In genomic region chr3:95963681-95964080, GRCm38 (mm10) we compare ENCODE assay signal across 10 mouse cellular contexts. TPM values are rescaled to one million over a fixed set of nuclear protein-coding genes. Genes with fewer than 3 reads are reported as not detected.
A peak's percentile ranks its signal among the peaks of the same experiment; 100 is the strongest.
DNase-seq lines count a peak whose midpoint lies in the region; ATAC-seq and TF ChIP-seq lines count a peak whose summit lies in the region.
"Had no signal": no experiment of that assay in that cellular context is flagged by ENCODE, and none has a peak within 500 bp of the region (broad histone marks: within the 10 kb centered on the region; RNA-seq: fewer than 3 reads in every experiment).

No protein-coding gene starts in this region.

- no peak for ATAC-seq in hindbrain, postnatal 0 days
- ATAC-seq in frontal cortex, adult (ENCODE audit: low TSS enrichment): no peak; the same call in 1 of the 2 replicates

- no peaks in the 10 kb centered on the region for H3K27me3 ChIP-seq in hindbrain, postnatal 0 days (ENCODE audit: insufficient read depth, low read length)
- H3K27me3 ChIP-seq in hindbrain, embryonic 10.5 days (ENCODE audit: insufficient read depth, poor library complexity, severe bottlenecking): no peaks in the 10 kb centered on the region
- no peaks in the 10 kb centered on the region for H3K27me3 ChIP-seq in thymus, adult 2 months (ENCODE audit: control insufficient read depth, insufficient read depth, low read length)
- H3K27me3 ChIP-seq in forebrain, embryonic 10.5 days (ENCODE audit: poor library complexity, severe bottlenecking): no peaks in the 10 kb centered on the region; the same call in 1 of the 2 replicates
- H3K27me3 ChIP-seq: heart, embryonic 15.5 days had no signal

- 51% methylated on average over 4 of the region's 4 CpGs for WGBS in hindbrain, postnatal 0 days
- WGBS in hindbrain, embryonic 10.5 days: 53% methylated on average over 4 of the region's 4 CpGs
- 33% methylated on average over 4 of the region's 4 CpGs for WGBS in thymus, adult 2 months
- WGBS in forebrain, embryonic 10.5 days: 42% methylated on average over 4 of the region's 4 CpGs

- no peaks in the 10 kb centered on the region for H3K9me3 ChIP-seq in hindbrain, postnatal 0 days (ENCODE audit: low read length)
- H3K9me3 ChIP-seq in hindbrain, embryonic 10.5 days: no peaks in the 10 kb centered on the region
- H3K9me3 ChIP-seq in forebrain, embryonic 10.5 days: no peaks in the 10 kb centered on the region
- H3K9me3 ChIP-seq: heart, embryonic 15.5 days; liver, embryonic 15.5 days had no signal

- H3K27ac ChIP-seq in hindbrain, postnatal 0 days: no peak overlapping the region
- no peak overlapping the region for H3K27ac ChIP-seq in hindbrain, embryonic 10.5 days
- H3K27ac ChIP-seq in thymus, adult 2 months (ENCODE audit: control insufficient read depth, insufficient read depth, low read length): no peak overlapping the region
- H3K27ac ChIP-seq in forebrain, embryonic 10.5 days: no peak overlapping the region
- H3K27ac ChIP-seq: heart, embryonic 15.5 days; liver, embryonic 15.5 days had no signal

- H3K4me2 ChIP-seq in hindbrain, postnatal 0 days (ENCODE audit: low read depth, low read length): no peak overlapping the region
- H3K4me2 ChIP-seq: heart, embryonic 15.5 days; liver, embryonic 15.5 days had no signal

- H3K36me3 ChIP-seq in hindbrain, postnatal 0 days (ENCODE audit: insufficient read depth, low read length): no peaks in the 10 kb centered on the region
- H3K36me3 ChIP-seq in hindbrain, embryonic 10.5 days: no peaks in the 10 kb centered on the region
- H3K36me3 ChIP-seq in thymus, adult 2 months (ENCODE audit: control insufficient read depth, insufficient read depth, low read length): no peaks in the 10 kb centered on the region
- H3K36me3 ChIP-seq in forebrain, embryonic 10.5 days (replicated peaks): no peaks in the 10 kb centered on the region
- H3K36me3 ChIP-seq: heart, embryonic 15.5 days; liver, embryonic 15.5 days had no signal

- no peak overlapping the region for H3K9ac ChIP-seq in hindbrain, postnatal 0 days (replicated peaks; ENCODE audit: low read length)
- H3K9ac ChIP-seq: heart, embryonic 15.5 days; liver, embryonic 15.5 days had no signal

- TF ChIP-seq POLR2A in thymus, adult 2 months (IDR thresholded peaks at IDR 0.05; ENCODE audit: control insufficient read depth, extremely low read depth, insufficient read depth, low read length, poor library complexity): no peak

- peak; percentile 60 for TF ChIP-seq CTCF in hindbrain, postnatal 0 days (IDR thresholded peaks at IDR 0.05; ENCODE audit: low read depth)
- TF ChIP-seq CTCF in thymus, adult 2 months (IDR thresholded peaks at IDR 0.05; ENCODE audit: borderline replicate concordance, control insufficient read depth, extremely low read depth, insufficient read depth, low read length, poor library complexity): no peak

- DNase-seq in hindbrain, postnatal 0 days (ENCODE audit: low spot score): peak; percentile 39
- DNase-seq in hindbrain, embryonic 10.5 days (ENCODE audit: low spot score): no peak
- peak; percentile 63 for DNase-seq in thymus, adult 2 months
- DNase-seq in thymus, adult 18-20 months: no peak
- DNase-seq in embryo, embryonic 11 days: peak; percentile 57
- DNase-seq in thymus, postnatal 4 days: peak; percentile 83
- no peak for DNase-seq in forebrain, embryonic 10.5 days (ENCODE audit: extremely low spot score, low spot score)

- no peaks in the 10 kb centered on the region for H3K4me1 ChIP-seq in hindbrain, postnatal 0 days (ENCODE audit: insufficient read depth, low read length)
- H3K4me1 ChIP-seq in hindbrain, embryonic 10.5 days (replicated peaks): peaks cover 16% of the 10 kb centered on the region
- peaks cover 12% of the 10 kb centered on the region for H3K4me1 ChIP-seq in thymus, adult 2 months (replicated peaks; ENCODE audit: control insufficient read depth, insufficient read depth, low read length)
- H3K4me1 ChIP-seq in forebrain, embryonic 10.5 days: peaks cover 19% of the 10 kb centered on the region
- H3K4me1 ChIP-seq: liver, embryonic 15.5 days had no signal

- H3K4me3 ChIP-seq in hindbrain, postnatal 0 days (ENCODE audit: low read length): no peak overlapping the region
- no peak overlapping the region for H3K4me3 ChIP-seq in hindbrain, embryonic 10.5 days
- no peak overlapping the region for H3K4me3 ChIP-seq in thymus, adult 2 months (ENCODE audit: control insufficient read depth, insufficient read depth, low read length)
- no peak overlapping the region for H3K4me3 ChIP-seq in forebrain, embryonic 10.5 days
- H3K4me3 ChIP-seq: heart, embryonic 15.5 days; liver, embryonic 15.5 days had no signal

RNA-seq across cellular contexts. Expression of gene Plekho1, which starts 32.1 kb away (rescaled TPM):
- total RNA-seq in hindbrain, postnatal 0 days (2014; rRNA removed): 45.5 and 57.8 TPM in 2 replicates
- polyA plus RNA-seq in hindbrain, postnatal 0 days (2015; fragmentation: Nextera tagmentation; extraction: Ambion mirVana): 37.9 and 39.0 TPM in 2 replicates
- 75.0 and 83.5 TPM in 2 replicates for polyA plus RNA-seq in hindbrain, embryonic 10.5 days (2016; fragmentation: Nextera tagmentation; extraction: Ambion mirVana)
- polyA plus RNA-seq in thymus, adult 2 months (2012; rRNA removed): 65.8 and 73.9 TPM in 2 replicates
- 66.0 and 69.1 TPM in 2 replicates for polyA plus RNA-seq in forebrain, embryonic 10.5 days (2016; fragmentation: Nextera tagmentation; extraction: Ambion mirVana)

RNA-seq across cellular contexts. Expression of gene Anp32e, which starts 34.6 kb away (rescaled TPM):
- 26.2 and 27.5 TPM in 2 replicates for total RNA-seq in hindbrain, postnatal 0 days (2014; rRNA removed)
- 127 and 128 TPM in 2 replicates for polyA plus RNA-seq in hindbrain, postnatal 0 days (2015; fragmentation: Nextera tagmentation; extraction: Ambion mirVana)
- polyA plus RNA-seq in hindbrain, embryonic 10.5 days (2016; fragmentation: Nextera tagmentation; extraction: Ambion mirVana): 266 and 352 TPM in 2 replicates
- 89.1 and 120 TPM in 2 replicates for polyA plus RNA-seq in thymus, adult 2 months (2012; rRNA removed)
- 421 and 423 TPM in 2 replicates for polyA plus RNA-seq in forebrain, embryonic 10.5 days (2016; fragmentation: Nextera tagmentation; extraction: Ambion mirVana)

RNA-seq across cellular contexts. Expression of gene Car14, which starts 59.2 kb away (rescaled TPM):
- total RNA-seq in hindbrain, postnatal 0 days (2014; rRNA removed): 7.5 and 9.4 TPM in 2 replicates
- polyA plus RNA-seq in hindbrain, postnatal 0 days (2015; fragmentation: Nextera tagmentation; extraction: Ambion mirVana): 16.7 and 17.8 TPM in 2 replicates
- polyA plus RNA-seq in hindbrain, embryonic 10.5 days (2016; fragmentation: Nextera tagmentation; extraction: Ambion mirVana): 50.1 and 69.4 TPM in 2 replicates
- polyA plus RNA-seq in thymus, adult 2 months (2012; rRNA removed): 4.3 and 13.0 TPM in 2 replicates
- polyA plus RNA-seq in forebrain, embryonic 10.5 days (2016; fragmentation: Nextera tagmentation; extraction: Ambion mirVana): 98.8 and 119 TPM in 2 replicates

Comparison
In these comparisons a context has a peak if more than half of its experiments do, and no peak if none do; other contexts are left out.
1. DNase-seq: peak in hindbrain, postnatal 0 days (single experiment), thymus, adult 2 months (single experiment), embryo, embryonic 11 days (single experiment) and thymus, postnatal 4 days (single experiment); none in hindbrain, embryonic 10.5 days (single experiment), thymus, adult 18-20 months (0 of 2) and forebrain, embryonic 10.5 days (single experiment).